Mouse (Mus musculus) cerebellum, adult 9-10 months (tissue): ENCODE measurements around the gene Plxnb1.
A peak's percentile ranks its signal among the peaks of the same experiment; 100 is the strongest.

ENCODE experiments used
- DNase-seq: peaks from one replicate; pipeline ENCODE4 v3.0.0; 2022

Plxnb1 gene

GRCm38 (mm10) chr9:109068095-109068735, 27.0 kb upstream of the Plxnb1 start:
- DNase-seq = no peak

- peak; percentile 91 for DNase-seq
These were observed 21.3 kb upstream of the Plxnb1 start, which contains the start of gene Atrip for GRCm38 (mm10) chr9:109073661-109074573. Gene Atrip, minus strand, starts transcription at chr9:109074124.

GRCm38 (mm10) chr9:109080516-109080915, 14.7 kb upstream of the Plxnb1 start:
- DNase-seq = no peak

DNA sequence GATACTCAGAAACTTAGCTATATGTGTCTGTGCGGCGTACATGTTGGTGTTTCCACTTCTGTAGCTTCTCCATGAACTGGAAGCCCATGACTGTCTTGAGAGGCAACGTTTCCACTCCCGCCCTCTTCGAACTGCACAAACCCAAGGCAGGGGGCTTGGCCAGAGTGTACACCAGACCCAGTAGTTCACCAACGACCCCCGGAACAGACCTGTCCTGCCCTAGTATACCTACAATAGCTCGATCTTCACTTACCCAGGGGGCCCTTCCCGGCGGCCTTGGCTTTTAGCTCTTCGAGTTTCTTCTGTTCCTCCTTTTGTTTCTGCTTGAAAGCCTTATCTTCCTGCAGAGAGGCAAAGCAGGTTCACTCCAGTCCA, 13.5 kb upstream of the Plxnb1 start:
- no peak for DNase-seq

DNA sequence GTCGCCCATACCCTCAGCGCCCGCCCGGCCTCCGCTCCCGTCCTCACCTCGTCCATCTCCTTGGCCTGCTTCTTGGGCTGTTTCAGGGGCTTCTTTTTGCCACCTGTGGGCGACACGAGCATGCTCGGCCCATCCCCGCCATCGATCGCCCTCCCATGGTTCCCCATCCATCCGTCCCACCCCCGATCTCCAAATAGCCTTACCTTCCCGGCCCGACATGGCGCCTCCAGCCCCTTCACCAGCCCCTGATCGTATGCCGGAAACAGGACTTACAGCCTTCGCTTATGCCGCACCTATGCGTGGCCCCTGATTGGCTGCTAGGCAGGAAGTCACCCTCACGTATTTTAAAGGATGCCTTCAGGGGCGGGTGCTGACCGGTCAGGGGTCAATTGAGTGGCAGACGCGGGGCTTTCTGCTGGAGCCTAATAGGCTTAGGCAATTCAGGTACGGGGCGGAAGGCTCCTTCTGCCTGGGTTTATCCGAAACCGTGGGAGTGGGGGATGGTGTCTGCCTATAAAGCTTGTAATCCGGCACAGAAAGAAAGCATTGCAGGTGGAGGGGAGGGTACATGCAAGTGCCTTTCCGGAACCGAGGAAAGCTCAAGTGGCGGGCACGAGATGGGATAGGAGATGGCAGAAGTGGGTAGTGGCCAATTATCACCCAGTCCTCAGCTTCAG, 12.9 kb upstream of the Plxnb1 start, which contains the start of the genes Ccdc51 and Tma7:
Gene Ccdc51, plus strand, starts transcription at position 370 of the 677 bp plus-strand sequence.
Gene Tma7, minus strand, starts transcription at position 464 of the 677 bp plus-strand sequence.
- DNase-seq = peak; percentile 86

DNA sequence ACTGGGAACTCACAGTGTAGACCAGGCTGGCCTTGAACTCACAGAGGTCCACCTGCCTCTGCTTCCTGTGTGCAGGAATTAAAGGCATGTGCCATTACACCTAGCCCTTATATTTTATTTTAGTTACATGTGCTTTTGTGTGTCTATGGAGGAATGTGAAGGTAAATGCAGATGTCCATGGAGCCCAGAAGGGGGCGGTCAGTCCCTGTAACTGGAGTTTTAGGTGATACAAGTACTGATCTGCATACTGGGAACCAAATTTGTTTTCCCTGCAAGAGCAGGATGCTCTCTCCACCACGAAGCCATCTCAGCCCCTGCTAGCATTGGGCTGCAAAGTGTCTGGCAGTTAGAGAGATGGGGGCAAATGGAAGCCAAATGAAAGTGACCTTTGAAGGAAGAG, 10.3 kb upstream of the Plxnb1 start:
- DNase-seq = no peak

DNA sequence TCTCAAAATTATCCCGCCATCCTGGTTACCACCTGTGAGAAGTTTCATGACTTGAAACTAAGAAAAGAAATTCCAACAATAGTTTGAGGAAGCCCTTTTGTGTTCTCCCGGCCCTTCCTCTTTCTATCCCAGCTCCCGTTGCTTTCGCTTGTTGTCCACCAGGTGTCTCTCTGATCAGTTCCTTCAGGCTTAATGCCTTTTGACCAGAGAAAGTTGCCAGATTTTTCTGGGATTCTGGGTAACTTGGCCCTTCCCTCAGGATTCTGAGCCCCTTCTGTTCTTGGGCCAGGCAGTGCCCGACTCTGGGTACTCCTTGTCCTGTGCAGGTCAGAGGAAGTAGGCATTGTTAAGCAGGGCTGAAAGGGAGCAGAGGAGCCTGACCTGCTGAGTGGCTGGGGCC, 7.2 kb upstream of the Plxnb1 start:
- DNase-seq = peak; percentile 48

DNA sequence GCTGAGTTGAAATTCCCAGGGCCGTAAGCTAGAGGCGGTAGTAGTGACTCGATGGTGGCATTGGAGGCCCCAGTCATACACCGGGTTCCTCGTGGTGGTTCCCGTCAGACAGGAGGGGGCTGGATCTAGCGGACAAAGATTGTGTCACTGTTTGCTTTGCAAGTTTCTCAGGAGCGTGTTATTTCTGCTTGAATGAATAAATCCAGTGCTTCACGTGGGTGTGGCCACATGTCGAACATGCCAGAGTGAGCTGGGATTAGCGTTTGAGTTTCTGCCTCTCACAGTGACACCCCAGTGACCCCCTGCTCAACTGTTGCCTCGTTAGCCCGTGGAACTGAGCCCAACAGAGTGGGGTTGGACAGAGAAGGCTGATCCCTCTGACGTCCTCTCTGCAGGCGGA, 4.7 kb upstream of the Plxnb1 start:
- no peak for DNase-seq

- no peak for DNase-seq
These were observed 3.4 kb upstream of the Plxnb1 start for GRCm38 (mm10) chr9:109091802-109092201.

DNA sequence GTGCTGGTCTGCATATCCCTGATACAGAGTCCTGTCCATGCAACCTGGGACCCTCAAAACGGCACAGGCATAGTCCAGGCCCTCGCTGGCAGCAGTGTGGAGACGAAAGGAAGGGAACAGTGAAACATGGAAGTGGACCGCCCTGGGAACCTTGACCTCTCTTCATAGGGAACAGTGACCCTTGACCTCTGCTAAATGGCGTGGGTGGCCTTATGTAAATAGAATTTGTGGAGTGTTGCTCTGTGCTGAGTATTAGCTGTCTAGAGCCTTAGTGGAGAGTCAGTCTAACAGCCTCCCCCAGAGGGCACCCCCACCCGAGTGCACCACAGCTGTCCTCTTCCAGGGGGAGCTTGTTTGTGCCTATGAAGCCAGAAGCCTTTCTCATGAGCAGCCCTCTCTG, 2.4 kb upstream of the Plxnb1 start:
- no peak for DNase-seq

DNA sequence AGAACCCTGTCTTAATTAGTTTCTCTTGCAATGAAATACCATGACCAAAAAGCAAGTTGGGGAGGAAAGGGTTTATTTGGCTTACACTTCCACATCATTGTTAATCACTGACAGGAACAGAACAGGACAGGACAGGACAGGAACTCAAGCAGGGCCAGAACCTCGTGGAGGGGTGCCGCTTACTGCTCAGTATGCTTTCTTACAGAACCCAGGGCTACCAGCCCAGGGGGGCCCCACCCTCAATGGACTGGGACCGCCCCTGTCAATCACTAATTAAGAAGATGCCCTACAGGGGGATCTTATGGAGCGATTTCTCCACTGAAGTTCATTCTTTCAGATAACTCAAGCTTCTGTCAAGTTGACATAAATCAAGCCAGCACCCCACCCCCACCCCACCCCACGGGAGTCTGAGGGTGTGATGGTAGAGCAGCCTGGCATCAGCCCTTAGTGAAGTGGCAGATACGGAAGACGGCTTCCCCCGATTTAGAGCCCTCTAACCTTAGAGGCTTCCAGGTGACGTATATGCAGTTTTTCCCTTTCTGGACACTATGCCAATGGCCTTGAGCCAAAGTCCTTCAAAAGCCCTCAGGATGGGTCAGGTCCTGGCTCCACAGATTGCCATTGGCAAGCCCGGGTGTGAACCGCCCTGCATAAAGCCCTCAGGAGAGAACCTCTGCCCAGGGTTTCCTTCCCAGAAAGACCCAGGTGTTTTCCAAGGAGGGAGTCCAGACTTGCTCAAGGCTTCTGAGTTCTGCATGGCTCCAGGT, 1.2 kb upstream of the Plxnb1 start:
- DNase-seq = no peak

DNA sequence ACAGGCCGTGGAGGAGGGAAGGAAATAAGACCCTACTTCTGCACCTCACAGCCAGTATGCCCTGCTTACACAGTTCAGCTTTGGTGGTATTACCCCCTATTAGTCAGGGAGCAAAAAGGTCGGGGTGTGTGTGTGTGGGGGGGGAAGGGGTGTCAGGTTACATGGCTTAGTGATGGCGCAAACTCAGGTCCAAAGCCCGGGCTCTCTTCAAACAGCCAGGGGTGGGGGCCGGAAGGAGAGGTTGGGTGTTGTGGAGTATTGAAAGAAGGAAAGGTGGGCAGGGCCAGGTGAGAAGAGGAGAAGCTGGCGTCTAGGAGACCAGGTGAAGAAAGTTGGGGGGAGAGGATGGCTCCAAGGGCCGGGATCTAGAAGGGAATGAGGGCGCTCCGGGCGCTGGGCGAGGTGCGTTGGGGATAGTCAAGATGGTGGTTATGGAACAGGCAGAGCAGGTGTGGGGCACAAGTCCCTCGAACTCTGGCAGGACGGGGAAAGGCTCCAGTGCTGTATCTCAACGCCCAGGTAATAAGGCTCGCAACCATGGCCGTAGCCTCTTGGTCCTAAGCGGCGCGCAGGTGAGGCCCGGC, 544 bp upstream of the Plxnb1 start:
- no peak for DNase-seq

- DNase-seq = no peak
These were observed 1.1 kb downstream of the Plxnb1 start for GRCm38 (mm10) chr9:109096251-109096661.

- no peak for DNase-seq
These were observed 1.7 kb downstream of the Plxnb1 start for GRCm38 (mm10) chr9:109096856-109097255.

DNA sequence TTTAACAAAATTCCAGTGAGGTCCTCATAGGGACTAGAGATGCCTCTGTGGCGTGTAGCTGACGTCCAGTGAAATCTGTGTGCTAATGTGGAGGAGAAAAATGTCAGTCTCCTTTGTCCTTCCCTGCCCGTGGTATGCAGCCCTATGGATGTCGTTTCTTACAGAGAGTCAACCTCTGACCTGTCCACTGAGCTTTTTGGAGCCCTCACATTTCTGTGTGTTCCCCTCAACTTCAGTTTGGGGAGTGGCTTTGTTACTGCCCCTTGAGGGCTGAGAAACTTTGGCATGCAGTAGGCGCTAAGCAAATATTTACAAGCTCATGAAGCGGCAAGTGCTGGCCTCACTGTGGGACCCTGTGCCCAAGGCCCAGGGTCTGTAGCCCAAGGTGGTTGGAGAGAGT, 2.1 kb downstream of the Plxnb1 start:
- DNase-seq = no peak

DNA sequence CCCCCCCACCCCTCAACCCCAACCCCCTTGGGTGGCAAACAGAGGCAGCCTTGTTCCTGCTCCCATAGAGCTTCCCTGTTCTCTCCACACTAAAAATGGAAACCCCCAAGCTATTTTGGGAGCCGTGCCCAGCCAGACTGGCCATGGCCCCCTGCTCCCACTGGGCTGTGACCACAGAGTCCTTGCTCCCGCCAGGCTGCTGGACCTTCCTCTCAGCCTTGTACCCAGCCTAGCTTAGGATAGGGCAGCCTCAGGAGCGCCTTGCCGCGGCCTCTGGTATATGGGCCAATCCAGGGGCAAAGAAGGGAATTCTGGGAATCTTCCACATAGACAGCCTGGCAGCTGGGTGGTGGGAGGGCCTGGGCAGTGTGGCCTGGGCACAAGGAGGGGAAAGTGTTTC, 2.6 kb downstream of the Plxnb1 start:
- no peak for DNase-seq

DNA sequence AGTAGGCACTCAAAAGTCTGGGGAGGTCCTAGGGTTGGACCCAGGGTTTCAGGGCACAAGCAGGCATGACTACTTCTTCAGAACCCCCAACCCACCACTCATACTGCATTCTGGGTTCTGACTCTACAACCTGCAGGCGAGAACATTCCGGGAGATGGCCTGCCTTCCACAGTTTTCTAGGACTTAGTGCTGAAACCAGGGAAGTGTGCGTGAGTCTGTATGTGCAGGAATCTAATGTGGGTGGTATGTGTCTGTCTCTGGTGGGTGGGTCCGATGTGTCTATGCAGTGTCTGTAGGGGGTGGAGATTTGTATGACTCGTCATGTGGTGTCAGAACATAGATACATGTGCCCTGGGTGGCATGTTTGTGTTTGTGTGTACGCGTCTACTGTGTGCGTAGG, 3.2 kb downstream of the Plxnb1 start:
- no peak for DNase-seq

DNA sequence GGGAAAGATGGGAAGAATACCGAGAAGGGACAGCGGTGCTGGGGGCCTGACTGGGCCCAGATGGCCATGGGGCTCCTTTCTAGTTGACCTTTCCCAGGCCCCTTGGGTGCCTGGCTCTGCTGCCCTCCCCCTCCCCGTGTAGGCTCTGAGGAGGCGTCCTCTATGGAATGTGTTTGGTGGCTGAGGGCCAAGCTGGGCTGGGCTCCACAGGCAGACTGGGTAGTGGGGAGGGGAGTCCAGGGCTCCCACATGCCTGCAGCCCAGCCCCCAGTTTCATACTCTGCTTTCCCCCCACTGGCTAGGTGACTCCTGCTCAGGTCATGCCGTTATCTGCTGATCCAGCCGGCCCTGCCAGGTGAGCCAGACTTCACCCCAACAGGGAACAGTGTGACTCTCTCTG, 3.8 kb downstream of the Plxnb1 start:
- no peak for DNase-seq

GRCm38 (mm10) chr9:109100307-109100928, 5.2 kb downstream of the Plxnb1 start:
- no peak for DNase-seq

- DNase-seq = no peak
These were observed 6.8 kb downstream of the Plxnb1 start for GRCm38 (mm10) chr9:109101933-109102445.

DNA sequence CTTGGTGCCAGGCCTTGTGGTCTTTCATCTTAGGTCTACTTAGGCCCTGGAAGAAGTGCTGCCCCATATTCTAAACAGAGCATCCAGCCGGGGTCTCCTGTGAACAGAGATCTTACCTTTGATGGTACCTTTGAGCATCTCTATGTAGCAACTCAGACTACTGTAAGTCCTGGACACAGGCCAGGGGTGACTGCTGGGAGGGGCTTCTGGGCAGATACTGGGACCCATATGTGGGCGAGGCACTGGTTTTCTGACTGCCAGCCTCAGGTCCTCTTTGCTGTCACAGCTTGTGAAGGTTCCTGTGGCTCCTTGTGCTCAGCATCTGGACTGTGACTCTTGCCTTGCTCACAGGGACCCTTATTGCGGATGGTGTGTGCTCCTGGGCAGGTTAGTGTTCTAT, 7.4 kb downstream of the Plxnb1 start:
- no peak for DNase-seq

GRCm38 (mm10) chr9:109103250-109103649, 8.1 kb downstream of the Plxnb1 start:
- no peak for DNase-seq
